Mouse (Mus musculus) limb, embryonic 14.5 days (tissue): ENCODE measurements around the gene Nsg1. TPM values are rescaled to one million over a fixed set of nuclear protein-coding genes. Genes with fewer than 3 reads are reported as not detected.

ENCODE experiments used
- ATAC-seq: fragments of 200-750 bp; cut with Nextera tagmentation; 2 replicates; pipeline ENCODE4 v1.8.0; 2017; ENCODE audit warnings: low read depth, moderate number of reproducible peaks, moderate TSS enrichment; ENCODE audit not compliant: low FRiP score
- DNase-seq: peaks from one replicate; pipeline ENCODE4 v3.0.0-alpha.2; 2015; ENCODE audit warnings: low spot score
- H3K27ac ChIP-seq: fragments of 300-500 bp; sonication (generic); replicated peaks from 2 replicates; pipeline ENCODE4 v1.5.1; 2014; ENCODE audit warnings: low read depth, mild to moderate bottlenecking, low read length, moderate library complexity, mixed read lengths
- H3K27me3 ChIP-seq: fragments of 300-500 bp; sonication (generic); 2 replicates; pipeline ENCODE4 v1.6.1; 2014; ENCODE audit warnings: low read length, mixed read lengths; ENCODE audit not compliant: control insufficient read depth, insufficient read depth
- H3K36me3 ChIP-seq: fragments of 300-500 bp; sonication (generic); 2 replicates; pipeline ENCODE4 v1.6.1; 2014; ENCODE audit warnings: mild to moderate bottlenecking, low read length, moderate library complexity, mixed read lengths; ENCODE audit not compliant: control insufficient read depth, insufficient read depth
- H3K4me1 ChIP-seq: fragments of 300-500 bp; sonication (generic); 2 replicates; pipeline ENCODE4 v1.6.1; 2014; ENCODE audit warnings: antibody characterized with exemption, low read length, mixed read lengths; ENCODE audit not compliant: control insufficient read depth, insufficient read depth
- H3K4me2 ChIP-seq: fragments of 300-500 bp; sonication (generic); replicated peaks from 2 replicates; pipeline ENCODE4 v1.6.1; 2014; ENCODE audit warnings: low read depth, mild to moderate bottlenecking, low read length, moderate library complexity; ENCODE audit not compliant: severe bottlenecking
- H3K4me3 ChIP-seq: fragments of 300-500 bp; sonication (generic); replicated peaks from 2 replicates; pipeline ENCODE4 v1.5.1; 2014; ENCODE audit warnings: low read length
- H3K9ac ChIP-seq: fragments of 300-500 bp; sonication (generic); 2 replicates; pipeline ENCODE4 v1.6.1; 2014; ENCODE audit warnings: mild to moderate bottlenecking, low read depth, low read length, moderate library complexity; ENCODE audit not compliant: severe bottlenecking
- H3K9me3 ChIP-seq: fragments of 300-500 bp; sonication (generic); 2 replicates; pipeline ENCODE4 v1.6.1; 2016; ENCODE audit warnings: low read length; ENCODE audit not compliant: control insufficient read depth
- POLR2A ChIP-seq: fragments of 200-500 bp; IDR thresholded peaks from 2 replicates; pipeline ENCODE4 v1.8.0; 2012; ENCODE audit warnings: inconsistent platforms, mild to moderate bottlenecking, moderate library complexity, borderline replicate concordance; ENCODE audit not compliant: insufficient read depth, insufficient read length; ENCODE audit errors: extremely low read depth
- WGBS: fragments of 180-500 bp; shearing (Covaris S2); extraction: QIAGEN DNeasy Blood & Tissue Kit; methylation state at CpG from one replicate; pipeline ENCODE4 v1.1.7; 2014; 5-methylcytosine and 5-hydroxymethylcytosine counted together
- polyA plus RNA-seq, 2 experiments: library from polyadenylated mRNA; depleted of rRNA in 1 of 2; stranded (reverse) in 1 of 2; unstranded in 1 of 2; fragments of >200 nt; fragmentation: Nextera tagmentation in 1 of 2; extraction: Ambion mirVana in 1 of 2; gene quantifications; 2 replicates each; pipeline versions ENCODE4 v1.2.1 to v1.2.3; 2012 to 2014

Nsg1 gene
- polyA plus RNA-seq, 2 experiments: 34.7 to 151 TPM

GRCm38 (mm10) chr5:38158501-38158946 is 1.2 kb downstream of the Nsg1 start:
- DNase-seq: no peak
- H3K4me1 ChIP-seq: peaks cover 5% of the 10 kb centered on the region
- no peak; the same call in 1 of the 2 replicates for ATAC-seq
- peak overlapping the region; percentile 86 for H3K4me2 ChIP-seq
- H3K9me3 ChIP-seq: no peaks in the 10 kb centered on the region
- 0 out of 2 replicates have a peak overlapping the region, but pooled peaks have one; percentile 1 for H3K27ac ChIP-seq
- peak overlapping the region; percentile 69 for H3K4me3 ChIP-seq
- peaks cover 11% of the 10 kb centered on the region; the same call in 1 of the 2 replicates for H3K27me3 ChIP-seq
- WGBS: 2% methylated on average over 17 of the region's 17 CpGs
- no peak for TF ChIP-seq POLR2A
- H3K9ac ChIP-seq: peak overlapping the region; percentile 76
- H3K36me3 ChIP-seq: peaks cover 41% of the 10 kb centered on the region

- Histone ChIP-seq H3K9ac (peak overlapping the region; percentile 76; the same call in 1 of the 2 replicates), H3K9me3 (no peaks in the 10 kb centered on the region), H3K4me2 (peak overlapping the region; percentile 86), H3K4me3 (peak overlapping the region; percentile 69), H3K36me3 (peaks cover 50% of the 10 kb centered on the region), H3K27ac (no peak overlapping the region), H3K27me3 (peaks cover 11% of the 10 kb centered on the region; the same call in 1 of the 2 replicates), H3K4me1 (peaks cover 5% of the 10 kb centered on the region)
- 70% methylated on average over 9 of the region's 9 CpGs for WGBS
- no peak for DNase-seq
- no peak for ATAC-seq
- no peak for TF ChIP-seq POLR2A
These were observed 2.2 kb downstream of the Nsg1 start for GRCm38 (mm10) chr5:38157481-38158020.

- H3K9me3 ChIP-seq: no peaks in the 10 kb centered on the region
- WGBS: 84% methylated on average over 5 of the region's 5 CpGs
- DNase-seq: no peak
These were observed 6.1 kb downstream of the Nsg1 start for GRCm38 (mm10) chr5:38153636-38154035.

GRCm38 (mm10) chr5:38152201-38153108 is 7.3 kb downstream of the Nsg1 start:
- H3K4me2 ChIP-seq: no peak overlapping the region
- H3K4me3 ChIP-seq: no peak overlapping the region
- H3K4me1 ChIP-seq: no peaks in the 10 kb centered on the region
- ATAC-seq (no peak), DNase-seq (no peak)
- H3K36me3 ChIP-seq: peaks cover 93% of the 10 kb centered on the region
- H3K9me3 ChIP-seq: no peaks in the 10 kb centered on the region
- WGBS: 81% methylated on average over 10 of the region's 10 CpGs
- H3K27ac ChIP-seq: no peak overlapping the region
- TF ChIP-seq POLR2A: no peak
- H3K27me3 ChIP-seq: no peaks in the 10 kb centered on the region
- H3K9ac ChIP-seq: no peak overlapping the region

More at GRCm38 (mm10) chr5:38153636-38154035, 6.1 kb downstream of the Nsg1 start:
- H3K4me1 ChIP-seq: peaks cover 5% of the 10 kb centered on the region; the same call in 1 of the 2 replicates
- ATAC-seq: no peak
- no peak overlapping the region for H3K4me3 ChIP-seq
- H3K36me3 ChIP-seq: peaks cover 84% of the 10 kb centered on the region
- no peak overlapping the region for H3K9ac ChIP-seq
- no peak overlapping the region for H3K4me2 ChIP-seq
- no peaks in the 10 kb centered on the region for H3K27me3 ChIP-seq
- no peak overlapping the region for H3K27ac ChIP-seq
- no peak for TF ChIP-seq POLR2A

GRCm38 (mm10) chr5:38151264-38151663 is 8.4 kb downstream of the Nsg1 start:
- ATAC-seq: no peak
- no peaks in the 10 kb centered on the region for H3K4me1 ChIP-seq
- no peaks in the 10 kb centered on the region for H3K27me3 ChIP-seq
- H3K27ac ChIP-seq: no peak overlapping the region
- no peak overlapping the region for H3K4me3 ChIP-seq
- no peak for TF ChIP-seq POLR2A
- no peak overlapping the region for H3K9ac ChIP-seq
- no peaks in the 10 kb centered on the region for H3K9me3 ChIP-seq
- no peak for DNase-seq
- H3K36me3 ChIP-seq: peaks cover 93% of the 10 kb centered on the region
- no peak overlapping the region for H3K4me2 ChIP-seq
- 84% methylated on average over 3 of the region's 3 CpGs for WGBS
